Mouse (Mus musculus): ENCODE measurements around the gene Eps8l1.

DNA sequence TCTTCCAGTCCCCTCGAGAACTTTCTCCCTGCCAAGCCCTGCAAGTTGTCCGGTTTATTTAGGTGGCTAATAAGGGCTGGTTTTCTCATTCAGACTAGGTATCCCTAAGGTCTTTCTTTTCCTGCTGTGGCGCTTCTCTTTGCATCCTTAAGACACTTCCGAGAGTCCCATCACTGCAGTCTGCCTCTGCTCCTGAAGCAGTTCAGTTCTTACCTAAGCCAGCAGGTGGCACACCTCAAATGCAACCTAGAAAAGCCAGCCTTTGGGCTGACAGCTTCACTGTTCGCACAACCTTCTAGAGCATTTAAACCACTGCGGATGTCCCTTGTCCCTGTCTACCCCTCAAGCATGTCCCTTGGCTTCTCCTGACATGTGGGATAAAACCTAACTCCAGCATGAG is 19.2 kb downstream of the Eps8l1 start:
- no peak for TF ChIP-seq POLR2A (IDR thresholded peaks at IDR 0.05; ENCODE audit: low read depth, low read length)
- TF ChIP-seq CTCF (IDR thresholded peaks at IDR 0.05; ENCODE audit: borderline replicate concordance, insufficient read depth, low read length), result peak; percentile 41; the same call in 1 of the 2 replicates

Data from embryonic fibroblast, embryonic 13.5 days (primary cell).